Mouse (Mus musculus) embryonic facial prominence, embryonic 13.5 days (tissue): ENCODE data around the gene Slc23a3. TPM values are rescaled to one million over a fixed set of nuclear protein-coding genes. Genes with fewer than 3 reads are reported as not detected.

Experiments used
- ATAC-seq: fragments of 200-750 bp; cut with Nextera tagmentation; 2 replicates; pipeline ENCODE4 v1.8.0; 2017; ENCODE audit warnings: low read depth; ENCODE audit not compliant: insufficient number of reproducible peaks, insufficient read depth, low FRiP score, low TSS enrichment
- H3K27ac ChIP-seq: fragments of 300-500 bp; sonication (generic); 2 replicates; pipeline ENCODE4 v1.5.1; 2015; ENCODE audit warnings: moderate library complexity, mild to moderate bottlenecking, inconsistent platforms
- H3K27me3 ChIP-seq: fragments of 300-500 bp; sonication (generic); 2 replicates; pipeline ENCODE4 v1.6.1; 2015; ENCODE audit warnings: mild to moderate bottlenecking, inconsistent platforms
- H3K36me3 ChIP-seq: fragments of 300-500 bp; sonication (generic); 2 replicates; pipeline ENCODE4 v1.6.1; 2015; ENCODE audit warnings: mild to moderate bottlenecking, inconsistent platforms
- H3K4me1 ChIP-seq: fragments of 300-500 bp; sonication (generic); 2 replicates; pipeline ENCODE4 v1.6.1; 2015; ENCODE audit warnings: inconsistent platforms
- H3K4me2 ChIP-seq: fragments of 300-500 bp; sonication (generic); 2 replicates; pipeline ENCODE4 v1.6.1; 2015; ENCODE audit warnings: moderate library complexity, mild to moderate bottlenecking, inconsistent platforms
- H3K4me3 ChIP-seq: fragments of 300-500 bp; sonication (generic); 2 replicates; pipeline ENCODE4 v1.5.1; 2015; ENCODE audit warnings: mild to moderate bottlenecking, inconsistent platforms
- H3K9ac ChIP-seq: fragments of 300-500 bp; sonication (generic); 2 replicates; pipeline ENCODE4 v1.6.1; 2015; ENCODE audit warnings: mild to moderate bottlenecking, inconsistent platforms
- H3K9me3 ChIP-seq: fragments of 300-500 bp; sonication (generic); 2 replicates; pipeline ENCODE4 v1.6.1; 2016; ENCODE audit warnings: inconsistent platforms
- WGBS: fragments of 180-500 bp; shearing (Covaris S2); methylation state at CpG from one replicate; pipeline ENCODE4 v1.1.7; 2015; ENCODE audit warnings: mixed read lengths; 5-methylcytosine and 5-hydroxymethylcytosine counted together
- polyA plus RNA-seq: library from polyadenylated mRNA; unstranded; fragments of >200 nt; fragmentation: Nextera tagmentation; extraction: Ambion mirVana; gene quantifications from 2 replicates; pipeline ENCODE4 v1.2.1, GENCODE M21; 2015

Gene Slc23a3
- polyA plus RNA-seq, 1 experiment from 2014 or later, result 0.15 TPM

GRCm38 (mm10) chr1:75158990-75159389, 25.3 kb upstream of the Slc23a3 start:
- Histone ChIP-seq H3K4me3 (no peak overlapping the region), H3K9ac (no peak overlapping the region), H3K4me2 (no peak overlapping the region), H3K27me3 (no peaks in the 10 kb centered on the region), H3K36me3 (no peaks in the 10 kb centered on the region), H3K27ac (no peak overlapping the region), H3K4me1 (no peaks in the 10 kb centered on the region), H3K9me3 (no peaks in the 10 kb centered on the region)
- ATAC-seq, result no peak

GRCm38 (mm10) chr1:75155837-75156236, 22.1 kb upstream of the Slc23a3 start:
- Histone ChIP-seq H3K4me3 (no peak overlapping the region), H3K4me1 (no peaks in the 10 kb centered on the region), H3K36me3 (no peaks in the 10 kb centered on the region), H3K27ac (no peak overlapping the region), H3K4me2 (no peak overlapping the region), H3K27me3 (no peaks in the 10 kb centered on the region), H3K9ac (no peak overlapping the region), H3K9me3 (no peaks in the 10 kb centered on the region)
- no peak for ATAC-seq
- WGBS, result 74% methylated on average over 3 of the region's 3 CpGs

GRCm38 (mm10) chr1:75148727-75149126, 15.0 kb upstream of the Slc23a3 start:
- peaks cover 8% of the 10 kb centered on the region for H3K4me1 ChIP-seq
- ATAC-seq, result no peak
- no peak overlapping the region for H3K4me3 ChIP-seq
- no peaks in the 10 kb centered on the region for H3K27me3 ChIP-seq
- peaks cover 48% of the 10 kb centered on the region for H3K36me3 ChIP-seq
- no peak overlapping the region for H3K27ac ChIP-seq
- H3K4me2 ChIP-seq, result no peak overlapping the region
- no peaks in the 10 kb centered on the region for H3K9me3 ChIP-seq
- 87% methylated on average over 4 of the region's 4 CpGs for WGBS
- no peak overlapping the region for H3K9ac ChIP-seq

GRCm38 (mm10) chr1:75147411-75148135, 13.9 kb upstream of the Slc23a3 start:
- Histone ChIP-seq H3K9ac (peak overlapping the region; percentile 37; the same call in 1 of the 2 replicates), H3K4me3 (no peak overlapping the region), H3K9me3 (no peaks in the 10 kb centered on the region), H3K36me3 (peaks cover 48% of the 10 kb centered on the region), H3K4me2 (no peak overlapping the region), H3K27me3 (no peaks in the 10 kb centered on the region), H3K4me1 (peaks cover 14% of the 10 kb centered on the region), H3K27ac (no peak overlapping the region)
- no peak for ATAC-seq
- 82% methylated on average over 7 of the region's 7 CpGs for WGBS

- no peak overlapping the region for H3K27ac ChIP-seq
- peaks cover 21% of the 10 kb centered on the region for H3K4me1 ChIP-seq
- H3K36me3 ChIP-seq, result peaks cover 48% of the 10 kb centered on the region
- 97% methylated on average over 3 of the region's 3 CpGs for WGBS
- no peak overlapping the region for H3K4me2 ChIP-seq
- ATAC-seq, result no peak
- H3K27me3 ChIP-seq, result no peaks in the 10 kb centered on the region
- H3K9ac ChIP-seq, result no peak overlapping the region
- no peaks in the 10 kb centered on the region for H3K9me3 ChIP-seq
- no peak overlapping the region for H3K4me3 ChIP-seq
Measured at GRCm38 (mm10) chr1:75145589-75145988, 11.9 kb upstream of the Slc23a3 start.

DNA sequence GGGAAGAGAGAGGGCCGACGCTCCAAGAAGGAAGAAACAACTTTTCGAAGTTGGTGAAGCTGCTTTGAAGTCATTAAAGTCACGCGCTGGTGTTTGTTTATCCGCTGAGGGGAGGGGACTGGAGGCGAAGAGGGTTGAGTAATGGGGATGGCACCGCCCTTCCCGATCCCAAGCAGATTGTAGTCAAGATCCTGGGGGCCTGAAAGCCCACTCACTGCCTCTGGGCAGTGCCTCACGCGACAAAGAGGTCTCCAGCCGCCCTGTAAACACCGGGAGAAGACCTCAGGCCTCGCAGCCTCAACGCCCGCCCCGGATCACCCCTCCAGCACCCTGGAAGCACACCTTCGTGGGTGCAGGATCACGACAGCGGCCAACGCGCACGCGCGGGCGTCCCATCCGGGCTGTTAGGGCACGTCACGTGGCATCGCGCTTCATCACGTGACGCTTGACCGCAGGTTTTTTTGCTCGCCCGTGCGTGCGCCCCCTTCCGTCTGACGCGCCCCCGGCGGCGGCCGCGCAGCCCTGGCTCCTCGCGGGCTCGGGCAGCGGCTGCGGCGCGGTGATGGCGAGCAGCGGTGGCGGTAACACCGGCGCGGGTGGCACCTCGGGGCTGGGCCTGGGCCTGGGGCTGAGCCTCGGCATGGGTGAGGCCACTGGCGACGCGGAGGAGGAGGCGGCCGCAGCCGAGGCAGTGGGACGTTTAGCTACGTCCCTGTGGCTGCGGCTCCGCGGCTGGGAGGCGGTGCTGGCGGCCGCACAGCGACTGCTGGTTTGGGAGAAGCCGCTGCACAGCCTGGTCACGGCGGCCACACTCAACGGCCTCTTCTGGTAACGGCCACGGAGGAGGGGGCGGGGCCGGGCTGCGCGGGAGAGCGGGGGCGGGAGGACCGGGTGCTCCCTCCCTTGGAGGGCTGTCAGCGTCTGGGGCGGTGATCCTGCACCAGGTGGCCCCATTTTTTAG, 8.9 kb upstream of the Slc23a3 start, which contains the start of the genes Cnppd1 and Retreg2:
Gene Cnppd1 (minus strand): TSS at position 411 of the 961 bp plus-strand sequence.
Gene Retreg2 (plus strand): TSS at position 478 of the 961 bp plus-strand sequence.
- Histone ChIP-seq H3K36me3 (peaks cover 59% of the 10 kb centered on the region), H3K27me3 (no peaks in the 10 kb centered on the region), H3K4me2 (peak within 1 kb of the TSS; percentile 95), H3K27ac (peak within 1 kb of the TSS; percentile 97), H3K9ac (peak within 1 kb of the TSS; percentile 96), H3K4me3 (peak within 1 kb of the TSS; percentile 93), H3K9me3 (no peaks in the 10 kb centered on the region), H3K4me1 (peaks cover 26% of the 10 kb centered on the region)
- under 1% methylated on average over 90 of the region's 91 CpGs for WGBS
- ATAC-seq, result peak; percentile 87

- Histone ChIP-seq H3K4me1 (peaks cover 26% of the 10 kb centered on the region), H3K9me3 (no peaks in the 10 kb centered on the region), H3K4me3 (peak overlapping the region; percentile 93), H3K4me2 (peak overlapping the region; percentile 95), H3K27me3 (no peaks in the 10 kb centered on the region), H3K27ac (peak overlapping the region; percentile 97), H3K9ac (peak overlapping the region; percentile 96), H3K36me3 (peaks cover 58% of the 10 kb centered on the region)
- WGBS, result under 1% methylated on average over 53 of the region's 53 CpGs
- 0 out of 2 replicates have a peak, but pooled peaks have one; percentile 23 for ATAC-seq
Measured at GRCm38 (mm10) chr1:75141486-75142190, 7.9 kb upstream of the Slc23a3 start.

DNA sequence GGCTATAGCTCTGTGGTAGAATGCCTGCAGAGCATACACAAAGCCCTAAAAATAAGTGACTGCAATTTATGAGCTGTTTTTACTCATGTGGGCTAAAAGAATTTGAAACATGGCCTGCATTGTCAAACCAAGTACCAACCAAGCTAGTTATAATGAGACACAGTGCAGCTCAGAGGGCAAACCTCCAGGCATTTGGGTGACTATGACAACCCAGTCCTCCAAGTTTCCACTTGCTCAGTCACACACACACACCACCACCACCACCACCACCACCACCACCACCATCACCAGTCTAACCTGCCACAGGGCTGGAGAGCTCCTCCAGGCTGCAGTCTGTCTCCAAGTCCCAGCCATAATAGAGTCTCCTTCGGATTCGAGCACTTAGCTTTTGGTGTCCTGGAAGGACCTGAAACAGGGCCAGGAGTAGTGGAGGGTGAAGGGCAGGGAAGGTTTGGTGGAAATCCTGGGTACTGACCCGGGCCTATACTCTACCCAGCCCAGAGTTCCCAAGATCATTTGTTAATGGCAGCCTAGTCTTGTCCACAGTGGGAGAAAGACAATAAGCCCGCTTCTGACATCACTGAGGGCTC, 7.0 kb upstream of the Slc23a3 start:
- peaks cover 58% of the 10 kb centered on the region for H3K36me3 ChIP-seq
- H3K9ac ChIP-seq, result peak overlapping the region; percentile 96
- no peaks in the 10 kb centered on the region for H3K27me3 ChIP-seq
- peaks cover 26% of the 10 kb centered on the region for H3K4me1 ChIP-seq
- 61% methylated on average over 4 of the region's 4 CpGs for WGBS
- H3K4me3 ChIP-seq, result peak overlapping the region; percentile 93
- no peak overlapping the region for H3K27ac ChIP-seq
- no peaks in the 10 kb centered on the region for H3K9me3 ChIP-seq
- ATAC-seq, result no peak
- peak overlapping the region; percentile 95 for H3K4me2 ChIP-seq

DNA sequence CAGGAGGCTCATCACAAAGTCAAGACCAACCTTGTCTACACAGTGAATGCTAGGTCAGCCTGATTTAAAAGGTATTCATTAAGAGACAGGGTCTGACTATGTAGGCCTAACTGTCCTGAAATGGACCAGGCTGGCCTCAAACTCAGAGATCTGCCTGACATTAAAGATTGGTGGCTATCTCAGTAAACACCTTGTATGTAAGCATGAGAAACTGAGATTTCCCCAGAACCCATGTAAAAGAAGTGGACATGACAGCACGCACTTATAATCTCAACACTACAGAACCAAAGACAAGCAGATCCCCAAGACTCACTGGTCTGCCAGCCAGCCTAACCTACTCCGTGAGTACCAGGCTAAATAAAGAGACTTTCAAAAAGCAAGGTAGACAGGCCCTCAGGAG, 4.8 kb upstream of the Slc23a3 start:
- peaks cover 48% of the 10 kb centered on the region for H3K36me3 ChIP-seq
- ATAC-seq, result no peak

GRCm38 (mm10) chr1:75136730-75137129, 3.0 kb upstream of the Slc23a3 start:
- ATAC-seq, result no peak
- no peak overlapping the region for H3K4me2 ChIP-seq
- peaks cover 48% of the 10 kb centered on the region for H3K36me3 ChIP-seq

More for the DNA sequence above, 4.8 kb upstream of the Slc23a3 start:
- Histone ChIP-seq H3K4me1 (peaks cover 16% of the 10 kb centered on the region), H3K27me3 (no peaks in the 10 kb centered on the region), H3K4me3 (no peak overlapping the region), H3K27ac (no peak overlapping the region), H3K9me3 (no peaks in the 10 kb centered on the region), H3K4me2 (no peak overlapping the region), H3K9ac (no peak overlapping the region)
- WGBS, result 92% methylated on average over 2 of the region's 2 CpGs

GRCm38 (mm10) chr1:75136293-75136692, 2.6 kb upstream of the Slc23a3 start:
- Histone ChIP-seq H3K4me3 (no peak overlapping the region), H3K27ac (no peak overlapping the region), H3K4me2 (no peak overlapping the region), H3K9me3 (no peaks in the 10 kb centered on the region), H3K36me3 (peaks cover 48% of the 10 kb centered on the region), H3K27me3 (peaks cover 5% of the 10 kb centered on the region; the same call in 1 of the 2 replicates), H3K9ac (no peak overlapping the region), H3K4me1 (peaks cover 12% of the 10 kb centered on the region)
- ATAC-seq, result no peak
- WGBS, result 89% methylated on average over 6 of the region's 6 CpGs

More at GRCm38 (mm10) chr1:75136730-75137129, 3.0 kb upstream of the Slc23a3 start:
- no peak overlapping the region for H3K4me3 ChIP-seq
- H3K27ac ChIP-seq, result no peak overlapping the region
- H3K9me3 ChIP-seq, result no peaks in the 10 kb centered on the region
- peaks cover 5% of the 10 kb centered on the region; the same call in 1 of the 2 replicates for H3K27me3 ChIP-seq
- WGBS, result 82% methylated on average over 3 of the region's 3 CpGs
- no peak overlapping the region for H3K9ac ChIP-seq
- peaks cover 12% of the 10 kb centered on the region for H3K4me1 ChIP-seq
